8 mouse cellular contexts compared by ENCODE assay signal in genomic region chr17:5872506-5872905, GRCm38 (mm10). TPM values are rescaled to one million over a fixed set of nuclear protein-coding genes. Genes with fewer than 3 reads are reported as not detected.
A peak's percentile ranks its signal among the peaks of the same experiment; 100 is the strongest.
DNase-seq lines count a peak whose midpoint lies in the region; ATAC-seq and TF ChIP-seq lines count a peak whose summit lies in the region.

No protein-coding gene starts in this region.

- no peaks in the 10 kb centered on the region for H3K36me3 ChIP-seq in liver, adult 2 months (ENCODE audit: control insufficient read depth, insufficient read depth, low read length)
- H3K36me3 ChIP-seq in liver, embryonic 12.5 days, result no peaks in the 10 kb centered on the region
- no peaks in the 10 kb centered on the region for H3K36me3 ChIP-seq in heart, adult 2 months (ENCODE audit: control insufficient read depth, insufficient read depth, low read length)

- intact Hi-C loops in heart, adult 2 months (cut with DNase I), result no loop called here

- ATAC-seq in liver, embryonic 12.5 days, result no peak

- peaks cover 12% of the 10 kb centered on the region for H3K4me1 ChIP-seq in liver, adult 2 months (ENCODE audit: control insufficient read depth, insufficient read depth, low read length)
- peaks cover 40% of the 10 kb centered on the region for H3K4me1 ChIP-seq in liver, embryonic 12.5 days
- peaks cover 6% of the 10 kb centered on the region for H3K4me1 ChIP-seq in heart, adult 2 months (ENCODE audit: control insufficient read depth, insufficient read depth, low read length)

- H3K27me3 ChIP-seq in liver, adult 2 months (ENCODE audit: control insufficient read depth, insufficient read depth, low read length), result no peaks in the 10 kb centered on the region
- H3K27me3 ChIP-seq in liver, embryonic 12.5 days (replicated peaks), result no peaks in the 10 kb centered on the region
- H3K27me3 ChIP-seq in heart, adult 2 months (ENCODE audit: control insufficient read depth, insufficient read depth, low read length), result no peaks in the 10 kb centered on the region

- no peak overlapping the region for H3K4me3 ChIP-seq in liver, adult 2 months (ENCODE audit: insufficient read depth, low read depth, low read length)
- no peak overlapping the region for H3K4me3 ChIP-seq in liver, embryonic 12.5 days
- no peak overlapping the region for H3K4me3 ChIP-seq in heart, adult 2 months
- no peak overlapping the region for H3K4me3 ChIP-seq in layer of hippocampus, adult 2 months

- peaks cover 44% of the 10 kb centered on the region for H3K79me2 ChIP-seq in liver, adult 2 months (ENCODE audit: control insufficient read depth, insufficient read depth, low read length)
- peaks cover 6% of the 10 kb centered on the region; the same call in 1 of the 2 replicates for H3K79me2 ChIP-seq in heart, adult 2 months (replicated peaks; ENCODE audit: control insufficient read depth, insufficient read depth, low read length)

- DNase-seq in liver, adult 2 months (ENCODE audit: extremely low read depth, low read depth, low spot score), result peak; percentile 37
- DNase-seq in cerebellum, adult 11 months, result peak; percentile 58
- DNase-seq in heart, adult 2 months, result peak; percentile 75 to 80
- DNase-seq in kidney, adult 9 months, result peak; percentile 69
- DNase-seq in lung, postnatal 36 days, result peak; percentile 75
- DNase-seq in thymus, postnatal 14 days, result peak; percentile 60
- no peak for DNase-seq in layer of hippocampus, adult 2 months (ENCODE audit: low spot score in 2 of 2)

- TF ChIP-seq CTCF in liver, adult 2 months (IDR thresholded peaks at IDR 0.05; ENCODE audit: low read depth, low read length), result no peak
- TF ChIP-seq CTCF in heart, adult 2 months (IDR thresholded peaks at IDR 0.05), result peak; percentile 19; the same call in 1 of the 2 replicates
- no peak for TF ChIP-seq CTCF in layer of hippocampus, adult 2 months (conservative IDR thresholded peaks at IDR 0.05)

- no peak overlapping the region for H3K4me2 ChIP-seq in liver, embryonic 12.5 days

- 27% methylated on average over 12 of the region's 12 CpGs for WGBS in liver, adult 2 months
- 75% methylated on average over 12 of the region's 12 CpGs for WGBS in liver, embryonic 12.5 days (ENCODE audit: insufficient replicate concordance)
- 14% methylated on average over 12 of the region's 12 CpGs for WGBS in heart, adult 2 months

- TF ChIP-seq POLR2A in liver, adult 2 months (IDR thresholded peaks at IDR 0.05; ENCODE audit: extremely low read depth, insufficient read depth, low read length), result no peak
- TF ChIP-seq POLR2A in heart, adult 2 months (IDR thresholded peaks at IDR 0.05; ENCODE audit: insufficient read depth, low read depth, low read length), result no peak

- H3K27ac ChIP-seq in liver, adult 2 months (replicated peaks; ENCODE audit: insufficient read depth, low read depth, low read length), result no peak overlapping the region
- no peak overlapping the region for H3K27ac ChIP-seq in liver, embryonic 12.5 days
- no peak overlapping the region; the same call in 1 of the 2 replicates for H3K27ac ChIP-seq in heart, adult 2 months
- no peak overlapping the region for H3K27ac ChIP-seq in layer of hippocampus, adult 2 months

- no peaks in the 10 kb centered on the region for H3K9me3 ChIP-seq in liver, embryonic 12.5 days (replicated peaks)

- TF ChIP-seq EP300 in heart, adult 2 months (IDR thresholded peaks at IDR 0.05; ENCODE audit: insufficient read depth, low read depth, low read length), result no peak

- peak overlapping the region; percentile 39; the same call in 1 of the 2 replicates for H3K9ac ChIP-seq in liver, adult 2 months (ENCODE audit: low read depth, low read length)
- no peak overlapping the region for H3K9ac ChIP-seq in liver, embryonic 12.5 days
- no peak overlapping the region for H3K9ac ChIP-seq in heart, adult 2 months (ENCODE audit: low read depth, low read length)

RNA-seq across cellular contexts. Expression of gene Snx9, which starts 31.4 kb away (rescaled TPM):
- 26.8 and 30.5 TPM in 2 replicates for total RNA-seq in liver, adult 2 months (2014; rRNA removed)
- 19.7 and 22.2 TPM in 2 replicates for polyA plus RNA-seq in liver, adult 2 months (2012; rRNA removed)
- 22.7 and 23.5 TPM in 2 replicates for polyA plus RNA-seq in liver, embryonic 12.5 days (2016; fragmentation: Nextera tagmentation; extraction: Ambion mirVana)
- total RNA-seq in heart, adult 2 months (2021), result 10 to 100 TPM; 30.2 to 31.9 TPM
- polyA plus RNA-seq in heart, adult 2 months (2012; rRNA removed), result 16.7 and 27.0 TPM in 2 replicates
- 10 to 100 TPM; 15.6 to 16.1 TPM for total RNA-seq in layer of hippocampus, adult 2 months (2021)

Comparison
In these comparisons a context has a peak if more than half of its experiments do, and no peak if none do; other contexts are left out.
1. DNase-seq: peak in liver, adult 2 months (single experiment), cerebellum, adult 11 months (single experiment), heart, adult 2 months (2 of 2), kidney, adult 9 months (single experiment), lung, postnatal 36 days (single experiment) and thymus, postnatal 14 days (single experiment); none in layer of hippocampus, adult 2 months (0 of 2).